Mouse (Mus musculus): ENCODE data around the gene Rnaseh2a. TPM values are rescaled to one million over a fixed set of nuclear protein-coding genes. Genes with fewer than 3 reads are reported as not detected.

Rnaseh2a gene
- polyA plus RNA-seq, 1 experiment from 2014 or later, result 62.1 TPM

GRCm38 (mm10) chr8:84936041-84936961 is 33.3 kb downstream of the Rnaseh2a start:
- H3K4me2 ChIP-seq, result peak overlapping the region; percentile 87
- peak overlapping the region; percentile 85 for H3K4me3 ChIP-seq
- peaks cover 37% of the 10 kb centered on the region for H3K4me1 ChIP-seq (replicated peaks)
- peaks cover 30% of the 10 kb centered on the region for H3K27me3 ChIP-seq
- H3K27ac ChIP-seq, result peak overlapping the region; percentile 98
- no peaks in the 10 kb centered on the region for H3K9me3 ChIP-seq
- peak; percentile 56 for ATAC-seq (ENCODE audit: low FRiP score)
- H3K36me3 ChIP-seq, result peaks cover 16% of the 10 kb centered on the region
- H3K9ac ChIP-seq, result peak overlapping the region; percentile 98
- WGBS, result 13% methylated on average over 20 of the region's 23 CpGs

DNA sequence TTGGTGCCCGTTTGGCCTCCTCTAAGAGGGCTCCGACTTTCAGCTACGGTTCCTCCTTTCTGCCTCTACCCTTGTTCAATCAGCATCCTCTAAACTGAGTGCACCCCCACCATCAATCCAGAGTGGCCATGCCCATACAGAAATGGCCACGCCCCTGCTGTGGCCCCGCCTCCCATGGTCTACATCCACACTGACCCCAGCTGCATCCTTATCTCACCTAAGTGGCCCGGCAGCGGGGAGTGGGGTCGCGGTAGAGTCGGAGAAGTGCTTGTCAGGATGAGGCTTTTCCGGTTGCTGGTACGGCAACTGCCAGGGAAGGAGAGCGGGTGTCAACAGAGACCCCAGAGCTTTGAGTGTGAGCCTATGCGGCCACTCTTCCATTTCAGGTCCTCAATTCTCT is 34.1 kb downstream of the Rnaseh2a start:
- peaks cover 21% of the 10 kb centered on the region for H3K36me3 ChIP-seq
- 5% methylated on average over 14 of the region's 14 CpGs for WGBS
- H3K9ac ChIP-seq, result peak overlapping the region; percentile 98

DNA sequence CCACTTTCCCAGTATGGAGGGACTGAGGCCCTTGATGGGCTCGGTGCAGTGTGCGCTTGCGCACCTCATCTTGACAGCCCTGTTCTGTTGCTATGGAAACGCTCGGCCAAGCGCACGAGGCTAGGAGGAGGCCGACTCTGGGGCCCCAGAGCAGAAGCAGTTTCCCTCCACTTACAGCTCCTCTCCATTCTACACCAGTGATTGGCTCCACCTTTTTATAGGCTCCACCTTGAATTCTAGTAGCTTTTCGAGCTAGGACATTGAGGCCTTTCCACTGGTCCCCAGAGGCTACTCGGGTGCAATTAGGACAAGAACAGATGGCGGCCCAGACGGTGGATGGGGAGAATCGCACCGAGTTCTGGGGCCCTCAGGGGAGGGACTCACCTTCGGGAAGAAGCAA is 34.7 kb downstream of the Rnaseh2a start:
- Histone ChIP-seq H3K4me1 (replicated peaks) (peaks cover 37% of the 10 kb centered on the region), H3K9ac (peak overlapping the region; percentile 98), H3K27me3 (peaks cover 35% of the 10 kb centered on the region), H3K4me2 (peak overlapping the region; percentile 87), H3K9me3 (no peaks in the 10 kb centered on the region), H3K4me3 (peak overlapping the region; percentile 85), H3K36me3 (peaks cover 28% of the 10 kb centered on the region), H3K27ac (peak overlapping the region; percentile 98)
- WGBS, result 1% methylated on average over 15 of the region's 15 CpGs
- peak; percentile 67 for ATAC-seq (ENCODE audit: low FRiP score)

More for the DNA sequence above, 34.1 kb downstream of the Rnaseh2a start:
- H3K4me3 ChIP-seq, result peak overlapping the region; percentile 85
- H3K4me1 ChIP-seq (replicated peaks), result peaks cover 37% of the 10 kb centered on the region
- peak overlapping the region; percentile 98 for H3K27ac ChIP-seq
- H3K9me3 ChIP-seq, result no peaks in the 10 kb centered on the region
- peak; percentile 10; the same call in 1 of the 2 replicates for ATAC-seq (ENCODE audit: low FRiP score)
- peak overlapping the region; percentile 87 for H3K4me2 ChIP-seq
- peaks cover 29% of the 10 kb centered on the region for H3K27me3 ChIP-seq

- peaks cover 44% of the 10 kb centered on the region for H3K4me1 ChIP-seq (replicated peaks)
- H3K36me3 ChIP-seq, result peaks cover 33% of the 10 kb centered on the region
- H3K9ac ChIP-seq, result peak overlapping the region; percentile 98; the same call in 1 of the 2 replicates
- H3K4me3 ChIP-seq, result peak overlapping the region; percentile 85
- peak overlapping the region; percentile 87 for H3K4me2 ChIP-seq
- H3K27ac ChIP-seq, result peak overlapping the region; percentile 40; the same call in 1 of the 2 replicates
- WGBS, result 83% methylated on average over 16 of the region's 16 CpGs
- peaks cover 37% of the 10 kb centered on the region for H3K27me3 ChIP-seq
- H3K9me3 ChIP-seq, result no peaks in the 10 kb centered on the region
- no peak for ATAC-seq (ENCODE audit: low FRiP score)
Measured at GRCm38 (mm10) chr8:84933767-84934559, 35.6 kb downstream of the Rnaseh2a start.

GRCm38 (mm10) chr8:84930582-84930981 is 39.0 kb downstream of the Rnaseh2a start:
- 85% methylated on average over 13 of the region's 13 CpGs for WGBS
- peaks cover 58% of the 10 kb centered on the region for H3K36me3 ChIP-seq

GRCm38 (mm10) chr8:84928456-84929306 is 40.9 kb downstream of the Rnaseh2a start:
- H3K27me3 ChIP-seq, result peaks cover 36% of the 10 kb centered on the region
- H3K27ac ChIP-seq, result no peak overlapping the region
- ATAC-seq (ENCODE audit: low FRiP score), result peak; percentile 75
- H3K36me3 ChIP-seq, result peaks cover 75% of the 10 kb centered on the region
- H3K4me3 ChIP-seq, result peak overlapping the region; percentile 27
- peak overlapping the region; percentile 58 for H3K9ac ChIP-seq
- 2% methylated on average over 45 of the region's 52 CpGs for WGBS
- no peaks in the 10 kb centered on the region for H3K9me3 ChIP-seq
- H3K4me2 ChIP-seq, result peak overlapping the region; percentile 50
- H3K4me1 ChIP-seq (replicated peaks), result peaks cover 8% of the 10 kb centered on the region

More at GRCm38 (mm10) chr8:84930582-84930981, 39.0 kb downstream of the Rnaseh2a start:
- Histone ChIP-seq H3K9ac (0 out of 2 replicates have a peak overlapping the region, but pooled peaks have one; percentile 19), H3K4me3 (no peak overlapping the region), H3K9me3 (no peaks in the 10 kb centered on the region), H3K4me1 (replicated peaks) (peaks cover 27% of the 10 kb centered on the region), H3K27ac (no peak overlapping the region), H3K4me2 (no peak overlapping the region), H3K27me3 (peaks cover 37% of the 10 kb centered on the region)
- ATAC-seq (ENCODE audit: low FRiP score), result no peak

GRCm38 (mm10) chr8:84927513-84927912 is 42.1 kb downstream of the Rnaseh2a start:
- Histone ChIP-seq H3K9ac (no peak overlapping the region), H3K4me2 (no peak overlapping the region), H3K36me3 (peaks cover 79% of the 10 kb centered on the region), H3K27me3 (peaks cover 33% of the 10 kb centered on the region), H3K27ac (no peak overlapping the region), H3K4me3 (no peak overlapping the region), H3K4me1 (replicated peaks) (peaks cover 6% of the 10 kb centered on the region), H3K9me3 (no peaks in the 10 kb centered on the region)
- ATAC-seq (ENCODE audit: low FRiP score), result no peak
- WGBS, result 82% methylated on average over 1 of the region's 1 CpGs

GRCm38 (mm10) chr8:84925557-84925956 is 44.0 kb downstream of the Rnaseh2a start:
- Histone ChIP-seq H3K27me3 (peaks cover 26% of the 10 kb centered on the region), H3K9me3 (no peaks in the 10 kb centered on the region), H3K36me3 (peaks cover 82% of the 10 kb centered on the region), H3K27ac (no peak overlapping the region), H3K9ac (no peak overlapping the region), H3K4me3 (no peak overlapping the region), H3K4me2 (no peak overlapping the region), H3K4me1 (replicated peaks) (peaks cover 6% of the 10 kb centered on the region)
- 81% methylated on average over 7 of the region's 7 CpGs for WGBS
- no peak for ATAC-seq (ENCODE audit: low FRiP score)

GRCm38 (mm10) chr8:84921596-84921995 is 48.0 kb downstream of the Rnaseh2a start:
- Histone ChIP-seq H3K4me3 (no peak overlapping the region), H3K27ac (no peak overlapping the region), H3K4me2 (no peak overlapping the region), H3K36me3 (peaks cover 92% of the 10 kb centered on the region), H3K4me1 (replicated peaks) (no peaks in the 10 kb centered on the region), H3K27me3 (peaks cover 49% of the 10 kb centered on the region), H3K9ac (no peak overlapping the region), H3K9me3 (no peaks in the 10 kb centered on the region)
- 84% methylated on average over 2 of the region's 2 CpGs for WGBS
- no peak for ATAC-seq (ENCODE audit: low FRiP score)

GRCm38 (mm10) chr8:84918646-84919045 is 50.9 kb downstream of the Rnaseh2a start:
- peaks cover 78% of the 10 kb centered on the region for H3K27me3 ChIP-seq
- no peak for ATAC-seq (ENCODE audit: low FRiP score)

GRCm38 (mm10) chr8:84917781-84918180 is 51.8 kb downstream of the Rnaseh2a start:
- H3K9me3 ChIP-seq, result no peaks in the 10 kb centered on the region
- H3K36me3 ChIP-seq, result peaks cover 96% of the 10 kb centered on the region
- WGBS, result 22% methylated on average over 20 of the region's 20 CpGs
- peaks cover 87% of the 10 kb centered on the region for H3K27me3 ChIP-seq
- H3K9ac ChIP-seq, result no peak overlapping the region
- ATAC-seq (ENCODE audit: low FRiP score), result no peak
- H3K4me2 ChIP-seq, result no peak overlapping the region
- no peak overlapping the region for H3K4me3 ChIP-seq
- no peak overlapping the region for H3K27ac ChIP-seq
- H3K4me1 ChIP-seq (replicated peaks), result peaks cover 5% of the 10 kb centered on the region; the same call in 1 of the 2 replicates

More at GRCm38 (mm10) chr8:84918646-84919045, 50.9 kb downstream of the Rnaseh2a start:
- peaks cover 95% of the 10 kb centered on the region for H3K36me3 ChIP-seq
- H3K9me3 ChIP-seq, result no peaks in the 10 kb centered on the region
- no peak overlapping the region for H3K4me3 ChIP-seq
- no peak overlapping the region for H3K9ac ChIP-seq
- H3K27ac ChIP-seq, result no peak overlapping the region
- WGBS, result 92% methylated on average over 15 of the region's 15 CpGs
- no peak overlapping the region for H3K4me2 ChIP-seq
- no peaks in the 10 kb centered on the region for H3K4me1 ChIP-seq (replicated peaks)

All from hindbrain, embryonic 13.5 days (tissue).